ENCODE assay signal across 16 mouse cellular contexts in the genomic region with DNA sequence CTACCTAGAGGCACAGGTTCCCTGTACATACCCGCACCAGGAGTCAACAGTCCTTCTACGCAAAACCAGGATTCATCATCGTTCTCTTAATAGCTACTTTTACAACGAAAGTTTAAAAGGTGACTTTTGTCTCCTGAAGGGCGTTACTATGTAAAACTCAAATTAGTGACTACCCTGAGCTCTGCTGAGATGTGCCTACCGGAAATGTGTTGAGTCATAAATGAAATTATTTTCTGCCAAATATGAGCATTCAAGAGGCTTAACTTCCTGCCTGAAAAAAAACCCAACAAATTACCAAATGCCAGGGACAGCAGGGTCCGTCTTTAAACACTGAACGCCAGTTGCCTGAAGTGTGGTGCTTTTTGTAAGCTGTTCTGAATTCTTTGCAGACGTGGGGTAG.
"Had no signal": no experiment of that assay in that cellular context is flagged by ENCODE, and none has a peak within 500 bp of the region (broad histone marks: within the 10 kb centered on the region; RNA-seq: fewer than 3 reads in every experiment).

No protein-coding gene starts in this region.

- H3K4me2 ChIP-seq: kidney, embryonic 15.5 days; liver, embryonic 11.5 days; liver, embryonic 15.5 days; midbrain, embryonic 11.5 days; midbrain, embryonic 15.5 days; neural tube, embryonic 12.5 days had no signal

- H3K27me3 ChIP-seq: kidney, embryonic 15.5 days; liver, embryonic 15.5 days; megakaryocyte, embryonic 14.5 days had no signal

- H3K36me3 ChIP-seq: liver, embryonic 15.5 days; midbrain, embryonic 15.5 days; neural tube, embryonic 12.5 days had no signal

- H3K9me3 ChIP-seq: kidney, embryonic 15.5 days; limb, embryonic 10.5 days; liver, embryonic 15.5 days; megakaryocyte, embryonic 14.5 days; midbrain, embryonic 15.5 days; neural tube, embryonic 12.5 days had no signal

- DNase-seq: kidney, postnatal 14 days; lung, adult 2 months; lung, postnatal 36 days; thymus, adult 18-20 months; thymus, postnatal 14 days had no signal

- H3K9ac ChIP-seq: kidney, embryonic 15.5 days; liver, embryonic 15.5 days; midbrain, embryonic 15.5 days; neural tube, embryonic 12.5 days had no signal

- ATAC-seq: lung, postnatal 0 days; midbrain, embryonic 15.5 days had no signal

- H3K27ac ChIP-seq: left cerebral cortex, adult 2 months; limb, embryonic 10.5 days; liver, embryonic 15.5 days; midbrain, embryonic 15.5 days; neural tube, embryonic 12.5 days; stomach, postnatal 0 days had no signal

- H3K4me3 ChIP-seq: kidney, embryonic 15.5 days; left cerebral cortex, adult 2 months; limb, embryonic 10.5 days; liver, embryonic 15.5 days; megakaryocyte, embryonic 14.5 days; midbrain, embryonic 15.5 days; neural tube, embryonic 12.5 days had no signal
